ENCODE assay signal across 31 mouse cellular contexts in the genomic region with DNA sequence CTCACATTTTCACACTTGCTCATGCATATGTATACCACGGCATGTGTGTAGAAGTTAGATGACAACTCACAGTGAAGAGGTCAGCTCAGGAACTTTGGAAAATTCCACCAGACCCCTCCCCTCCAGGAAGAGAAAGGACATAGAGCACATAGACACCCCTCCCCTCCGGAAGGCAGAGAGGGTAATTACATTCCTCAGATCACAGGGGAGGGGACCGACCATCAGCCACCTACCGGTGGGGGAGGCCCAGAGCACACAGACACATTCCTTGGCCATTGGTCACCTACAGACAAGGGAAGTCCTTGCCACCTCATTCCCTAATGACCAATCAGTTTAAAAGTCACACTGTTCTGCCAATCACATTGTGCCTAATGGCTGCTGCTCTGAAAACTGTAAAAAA. TPM values are rescaled to one million over a fixed set of nuclear protein-coding genes. Genes with fewer than 3 reads are reported as not detected.
DNase-seq lines count a peak whose midpoint lies in the region; TF ChIP-seq lines count a peak whose summit lies in the region.
"Had no signal": no experiment of that assay in that cellular context is flagged by ENCODE, and none has a peak within 500 bp of the region (broad histone marks: within the 10 kb centered on the region; RNA-seq: fewer than 3 reads in every experiment).

No protein-coding gene starts in this region.

- TF ChIP-seq POLR2A in ES-Bruce4 (IDR thresholded peaks at IDR 0.05; ENCODE audit: insufficient read depth, low read length): no peak

- H3K9ac ChIP-seq in ES-Bruce4 (ENCODE audit: low read depth, poor library complexity, severe bottlenecking): no peak overlapping the region

- DNase-seq in ES-CJ7 (ENCODE audit: low read depth, low spot score): peak; percentile 67
- peak; percentile 97 for DNase-seq in R1 (ENCODE audit: low read depth, low spot score)
- DNase-seq in ZHBTc4 (ENCODE audit: low read depth, low spot score): peak; percentile 70
- DNase-seq in kidney, adult 8-10 months: no peak
- DNase-seq in frontal cortex, postnatal 25 days (ENCODE audit: low spot score in 2 of 2): no peak
- DNase-seq in testis, postnatal 10 days (ENCODE audit: low spot score): no peak
- DNase-seq in left cerebral cortex, adult 8-10 months (ENCODE audit: low spot score in 2 of 2): no peak
- DNase-seq: adrenal gland, adult 2 months; adrenal gland, adult 8-10 months; adrenal gland, postnatal 10 days; adrenal gland, postnatal 14 days; adrenal gland, postnatal 25 days; adrenal gland, postnatal 36 days; B cell, adult 2 months; cerebellum, adult 11 months; cerebellum, adult 11-12 months; cerebellum, adult 18-20 months; cerebellum, adult 2 months; cerebellum, adult 8-10 months; cerebellum, adult 9-10 months had no signal

- H3K36me3 ChIP-seq in ES-Bruce4 (ENCODE audit: control insufficient read depth, insufficient read depth, low read length, poor library complexity, severe bottlenecking): no peaks in the 10 kb centered on the region
- H3K36me3 ChIP-seq: G1E had no signal

- no peak for TF ChIP-seq CTCF in ES-Bruce4 (IDR thresholded peaks at IDR 0.05; ENCODE audit: low read depth, low read length)

- TF ChIP-seq EP300 in ES-Bruce4 (IDR thresholded peaks at IDR 0.05; ENCODE audit: insufficient read depth, low read depth, low read length): 0 out of 2 replicates have a peak, but pooled peaks have one; percentile 19

- H3K4me1 ChIP-seq in ES-Bruce4 (ENCODE audit: control insufficient read depth, insufficient read depth, low read length): no peaks in the 10 kb centered on the region

- no peak overlapping the region for H3K27ac ChIP-seq in ES-Bruce4 (ENCODE audit: insufficient read depth, low read length)

- H3K27me3 ChIP-seq in ES-Bruce4 (ENCODE audit: control insufficient read depth, insufficient read depth, low read length, poor library complexity, severe bottlenecking): no peaks in the 10 kb centered on the region; the same call in 1 of the 2 replicates

- no peaks in the 10 kb centered on the region for H3K9me3 ChIP-seq in ES-Bruce4 (replicated peaks; ENCODE audit: control insufficient read depth, insufficient read depth, low read length, poor library complexity, severe bottlenecking)
- H3K9me3 ChIP-seq: G1E had no signal

- H3K4me3 ChIP-seq in ES-Bruce4 (ENCODE audit: low read depth, low read length): no peak overlapping the region

RNA-seq across cellular contexts. Expression of a gene that starts 20.9 kb away (rescaled TPM):
- polyA plus RNA-seq in ES-Bruce4 (2011; ENCODE audit: insufficient read depth, insufficient read length, low read depth, missing spikeins): 0.78 TPM in 1 of 2 replicates, not detected in the other
- total RNA-seq in left cerebral cortex, adult 8-10 months (2022): under 1 TPM in 3 of 4 experiments, not detected in 1; 0.53 to 0.74 (median 0.57) TPM
- total RNA-seq: adrenal gland, adult 18-20 months; adrenal gland, adult 2 months; adrenal gland, adult 8-10 months; adrenal gland, postnatal 10 days; adrenal gland, postnatal 14 days; adrenal gland, postnatal 25 days; adrenal gland, postnatal 36 days; adrenal gland, postnatal 4 days; CH12.LX; ES-E14; MEL had no signal
- polyA plus RNA-seq: activated CD4-positive, CD25-positive, alpha-beta regulatory T cell, adult 4 months; adrenal gland, adult 2 months; C2C12; CD4-positive, CD25-positive, alpha-beta regulatory T cell, adult 4 months; cerebellum, adult 2 months; G1E; Patski had no signal

RNA-seq across cellular contexts. Expression of a gene that starts 25.2 kb away (rescaled TPM):
- polyA plus RNA-seq in ES-Bruce4 (2011; ENCODE audit: insufficient read depth, insufficient read length, low read depth, missing spikeins): 12.8 and 14.9 TPM in 2 replicates
- 10 to 100 TPM; 15.9 to 20.5 (median 18.3) TPM for total RNA-seq in left cerebral cortex, adult 8-10 months (2022)
- total RNA-seq: adrenal gland, adult 18-20 months; adrenal gland, postnatal 25 days; CH12.LX; MEL had no signal
- polyA plus RNA-seq: activated CD4-positive, CD25-positive, alpha-beta regulatory T cell, adult 4 months; CD4-positive, CD25-positive, alpha-beta regulatory T cell, adult 4 months; G1E had no signal

Comparison
In these comparisons a context has a peak if more than half of its experiments do, and no peak if none do; other contexts are left out.
1. DNase-seq: peak in ES-CJ7 (single experiment), R1 (single experiment) and ZHBTc4 (single experiment); none in kidney, adult 8-10 months (0 of 2), frontal cortex, postnatal 25 days (0 of 2), testis, postnatal 10 days (single experiment) and left cerebral cortex, adult 8-10 months (0 of 2).